Comparison of ENCODE assay signal across 15 mouse cellular contexts in genomic region chr11:82310336-82311045, GRCm38 (mm10). TPM values are rescaled to one million over a fixed set of nuclear protein-coding genes. Genes with fewer than 3 reads are reported as not detected.
DNase-seq lines count a peak whose midpoint lies in the region; ATAC-seq lines count a peak whose summit lies in the region.
"Had no signal": no experiment of that assay in that cellular context is flagged by ENCODE, and none has a peak within 500 bp of the region (broad histone marks: within the 10 kb centered on the region; RNA-seq: fewer than 3 reads in every experiment).

No protein-coding gene starts in this region.

- peaks cover 14% of the 10 kb centered on the region; the same call in 1 of the 2 replicates for H3K4me1 ChIP-seq in midbrain, embryonic 13.5 days (replicated peaks)
- peaks cover 3% of the 10 kb centered on the region; the same call in 1 of the 2 replicates for H3K4me1 ChIP-seq in midbrain, embryonic 11.5 days (ENCODE audit: control insufficient read depth, insufficient read depth, low read length)
- H3K4me1 ChIP-seq in hindbrain, embryonic 15.5 days (replicated peaks), result peaks cover 13% of the 10 kb centered on the region
- peaks cover 11% of the 10 kb centered on the region for H3K4me1 ChIP-seq in neural tube, embryonic 15.5 days

- no peak overlapping the region for H3K9ac ChIP-seq in midbrain, embryonic 13.5 days (replicated peaks)
- no peak overlapping the region for H3K9ac ChIP-seq in midbrain, embryonic 11.5 days (ENCODE audit: low read length)
- H3K9ac ChIP-seq in hindbrain, embryonic 15.5 days, result no peak overlapping the region
- 0 out of 2 replicates have a peak overlapping the region, but pooled peaks have one; percentile 10 for H3K9ac ChIP-seq in neural tube, embryonic 15.5 days (replicated peaks)

- ATAC-seq in midbrain, embryonic 13.5 days, result peak; percentile 77
- ATAC-seq in midbrain, embryonic 11.5 days (ENCODE audit: low FRiP score), result no peak
- ATAC-seq in hindbrain, embryonic 15.5 days (ENCODE audit: low FRiP score, low read depth), result peak; percentile 57; the same call in 1 of the 2 replicates
- ATAC-seq in neural tube, embryonic 15.5 days (ENCODE audit: low FRiP score), result peak; percentile 53
- ATAC-seq: intestine, embryonic 16.5 days had no signal

- peak; percentile 1 for DNase-seq in embryo, embryonic 10.5 days (ENCODE audit: low spot score)
- no peak for DNase-seq in embryo, embryonic 10 days (ENCODE audit: low spot score)
- no peak for DNase-seq in midbrain, embryonic 11.5 days (ENCODE audit: low spot score, missing footprints)
- no peak for DNase-seq in kidney, adult 11 months
- no peak for DNase-seq in urinary bladder, adult 18-20 months (ENCODE audit: low spot score in 2 of 2)
- DNase-seq: adrenal gland, adult 8-10 months; gastrocnemius, postnatal 25 days; kidney, postnatal 36 days; thymus, adult 18-20 months had no signal

- H3K9me3 ChIP-seq in midbrain, embryonic 13.5 days, result no peaks in the 10 kb centered on the region
- no peaks in the 10 kb centered on the region for H3K9me3 ChIP-seq in midbrain, embryonic 11.5 days (ENCODE audit: control insufficient read depth, low read length)
- no peaks in the 10 kb centered on the region for H3K9me3 ChIP-seq in hindbrain, embryonic 15.5 days
- H3K9me3 ChIP-seq in neural tube, embryonic 15.5 days (replicated peaks), result no peaks in the 10 kb centered on the region

- H3K4me2 ChIP-seq in midbrain, embryonic 13.5 days (replicated peaks), result peak overlapping the region; percentile 40
- H3K4me2 ChIP-seq in midbrain, embryonic 11.5 days, result no peak overlapping the region
- H3K4me2 ChIP-seq in hindbrain, embryonic 15.5 days, result peak overlapping the region; percentile 47
- H3K4me2 ChIP-seq in neural tube, embryonic 15.5 days, result peak overlapping the region; percentile 50
- H3K4me2 ChIP-seq: liver, embryonic 11.5 days had no signal

- no peaks in the 10 kb centered on the region for H3K27me3 ChIP-seq in midbrain, embryonic 13.5 days
- H3K27me3 ChIP-seq in midbrain, embryonic 11.5 days (ENCODE audit: control insufficient read depth, insufficient read depth, low read length), result no peaks in the 10 kb centered on the region
- H3K27me3 ChIP-seq in hindbrain, embryonic 15.5 days, result no peaks in the 10 kb centered on the region
- H3K27me3 ChIP-seq in neural tube, embryonic 15.5 days (replicated peaks), result no peaks in the 10 kb centered on the region; the same call in 1 of the 2 replicates

- peak overlapping the region; percentile 9; the same call in 1 of the 2 replicates for H3K4me3 ChIP-seq in midbrain, embryonic 13.5 days (replicated peaks)
- no peak overlapping the region for H3K4me3 ChIP-seq in midbrain, embryonic 11.5 days (ENCODE audit: low read depth, low read length)
- H3K4me3 ChIP-seq in hindbrain, embryonic 15.5 days, result no peak overlapping the region
- H3K4me3 ChIP-seq in neural tube, embryonic 15.5 days (replicated peaks), result no peak overlapping the region; the same call in 1 of the 2 replicates

- H3K27ac ChIP-seq in midbrain, embryonic 13.5 days, result no peak overlapping the region
- H3K27ac ChIP-seq in midbrain, embryonic 11.5 days (ENCODE audit: low read depth, low read length), result no peak overlapping the region
- H3K27ac ChIP-seq in hindbrain, embryonic 15.5 days (replicated peaks), result peak overlapping the region; percentile 57; the same call in 1 of the 2 replicates
- H3K27ac ChIP-seq in neural tube, embryonic 15.5 days (replicated peaks), result peak overlapping the region; percentile 46; the same call in 1 of the 2 replicates

- no peaks in the 10 kb centered on the region for H3K36me3 ChIP-seq in midbrain, embryonic 13.5 days
- H3K36me3 ChIP-seq in midbrain, embryonic 11.5 days (ENCODE audit: control insufficient read depth, insufficient read depth, low read length), result no peaks in the 10 kb centered on the region
- H3K36me3 ChIP-seq in hindbrain, embryonic 15.5 days, result no peaks in the 10 kb centered on the region
- no peaks in the 10 kb centered on the region for H3K36me3 ChIP-seq in neural tube, embryonic 15.5 days

- 11% methylated on average over 10 of the region's 12 CpGs for WGBS in midbrain, embryonic 13.5 days
- 22% methylated on average over 12 of the region's 12 CpGs for WGBS in midbrain, embryonic 11.5 days
- WGBS in hindbrain, embryonic 15.5 days, result 17% methylated on average over 12 of the region's 12 CpGs
- 15% methylated on average over 11 of the region's 12 CpGs for WGBS in neural tube, embryonic 15.5 days

RNA-seq across cellular contexts. Expression of gene Ccl1, which starts 5.0 kb away (rescaled TPM):
- 0.35 and 0.73 TPM in 2 replicates for polyA plus RNA-seq in midbrain, embryonic 13.5 days (2015; fragmentation: Nextera tagmentation; extraction: Ambion mirVana)
- polyA plus RNA-seq in midbrain, embryonic 11.5 days (2014; fragmentation: Nextera tagmentation; extraction: Ambion mirVana), result 0.29 TPM in 1 of 2 replicates, not detected in the other
- 0.66 and 0.81 TPM in 2 replicates for polyA plus RNA-seq in hindbrain, embryonic 15.5 days (2015; fragmentation: Nextera tagmentation; extraction: Ambion mirVana)
- polyA plus RNA-seq in neural tube, embryonic 15.5 days (2015; fragmentation: Nextera tagmentation; extraction: Ambion mirVana), result 0.92 and 1.1 TPM in 2 replicates
- polyA plus RNA-seq: intestine, embryonic 16.5 days; liver, embryonic 11.5 days; lung, embryonic 16.5 days had no signal

Comparison
In these comparisons a context has a peak if more than half of its experiments do, and no peak if none do; other contexts are left out.
1. H3K27ac ChIP-seq: peak in hindbrain, embryonic 15.5 days (single experiment) and neural tube, embryonic 15.5 days (single experiment); none in midbrain, embryonic 13.5 days (single experiment) and midbrain, embryonic 11.5 days (single experiment).